Comparison of ENCODE assay signal across 9 mouse cellular contexts in the genomic region with DNA sequence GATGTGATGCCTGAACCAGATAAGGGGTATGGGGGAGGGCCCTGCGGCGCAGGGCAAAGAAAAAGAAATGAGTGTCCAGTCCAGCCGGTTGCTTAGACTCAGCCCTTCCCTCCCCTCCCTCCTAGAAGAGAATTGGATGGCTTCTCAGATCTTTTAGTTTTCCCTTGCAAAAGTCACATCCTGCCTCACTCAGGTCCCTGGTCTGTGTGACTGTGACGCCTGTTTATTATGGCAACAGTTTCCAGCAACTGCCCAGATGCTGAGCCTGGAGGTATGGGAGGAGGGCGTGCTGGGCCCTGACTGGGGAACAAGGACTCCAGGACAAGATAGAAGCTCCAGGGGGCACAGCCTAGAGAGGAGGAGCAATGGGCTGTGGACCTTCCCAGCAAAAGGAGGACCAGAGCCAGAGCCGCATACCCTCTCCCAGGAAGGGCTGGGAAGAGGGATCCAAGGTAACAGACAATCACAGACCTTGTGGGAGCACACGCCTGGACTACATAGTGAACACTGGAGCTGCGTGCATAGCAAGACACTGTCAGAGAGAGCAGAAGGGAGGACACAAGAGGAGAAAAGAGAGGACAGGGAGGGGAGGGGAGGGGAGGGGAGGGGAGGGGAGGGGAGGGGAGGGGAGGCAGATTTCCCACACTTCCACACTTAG. TPM values are rescaled to one million over a fixed set of nuclear protein-coding genes. Genes with fewer than 3 reads are reported as not detected.
DNase-seq lines count a peak whose midpoint lies in the region; ATAC-seq and TF ChIP-seq lines count a peak whose summit lies in the region.
"Had no signal": no experiment of that assay in that cellular context is flagged by ENCODE, and none has a peak within 500 bp of the region (broad histone marks: within the 10 kb centered on the region; RNA-seq: fewer than 3 reads in every experiment).

TSS of gene Stmnd1 (plus strand) at position 269 of the 658 bp plus-strand sequence.

- intact Hi-C loops in left cerebral cortex, postnatal 25 days (cut with DNase I): no loop called here

- H3K4me1 ChIP-seq in heart, embryonic 15.5 days (replicated peaks): peaks cover 21% of the 10 kb centered on the region
- peaks cover 26% of the 10 kb centered on the region for H3K4me1 ChIP-seq in limb, embryonic 14.5 days (ENCODE audit: control insufficient read depth, insufficient read depth, low read length)

- H3K4me3 ChIP-seq in heart, embryonic 15.5 days: peak within 1 kb of the TSS; percentile 32
- H3K4me3 ChIP-seq in limb, embryonic 14.5 days (replicated peaks; ENCODE audit: low read length): 0 out of 2 replicates have a peak within 1 kb of the TSS, but pooled peaks have one; percentile 14

- peak; percentile 8 for DNase-seq in ZHBTc4 (ENCODE audit: low read depth, low spot score)
- DNase-seq in embryo, embryonic 9.5 days (ENCODE audit: extremely low spot score): peak; percentile 43
- DNase-seq in limb, embryonic 14.5 days (ENCODE audit: low spot score): peak; percentile 21
- peak; percentile 27 for DNase-seq in ovary, postnatal 14 days (ENCODE audit: low spot score)
- no peak for DNase-seq in left cerebral cortex, postnatal 25 days (ENCODE audit: low spot score in 2 of 2)

- 15% methylated on average over 7 of the region's 8 CpGs for WGBS in heart, embryonic 15.5 days
- WGBS in limb, embryonic 14.5 days: 13% methylated on average over 8 of the region's 8 CpGs

- no peaks in the 10 kb centered on the region for H3K36me3 ChIP-seq in heart, embryonic 15.5 days
- H3K36me3 ChIP-seq in limb, embryonic 14.5 days (ENCODE audit: control insufficient read depth, insufficient read depth, low read length): no peaks in the 10 kb centered on the region

- H3K9ac ChIP-seq in heart, embryonic 15.5 days: no peak within 1 kb of the TSS
- H3K9ac ChIP-seq in limb, embryonic 14.5 days (ENCODE audit: low read depth, low read length, severe bottlenecking): peak within 1 kb of the TSS; percentile 21; the same call in 1 of the 2 replicates

- no peak for TF ChIP-seq POLR2A in limb, embryonic 14.5 days (IDR thresholded peaks at IDR 0.05; ENCODE audit: borderline replicate concordance, extremely low read depth, insufficient read depth, insufficient read length)

- peak within 1 kb of the TSS; percentile 35; the same call in 1 of the 2 replicates for H3K27ac ChIP-seq in heart, embryonic 15.5 days
- H3K27ac ChIP-seq in limb, embryonic 14.5 days (replicated peaks; ENCODE audit: low read depth, low read length): peak within 1 kb of the TSS; percentile 73

- no peaks in the 10 kb centered on the region for H3K9me3 ChIP-seq in heart, embryonic 15.5 days (replicated peaks)
- no peaks in the 10 kb centered on the region for H3K9me3 ChIP-seq in limb, embryonic 14.5 days (ENCODE audit: control insufficient read depth, low read length)

- peak within 1 kb of the TSS; percentile 58 for H3K4me2 ChIP-seq in heart, embryonic 15.5 days
- peak within 1 kb of the TSS; percentile 39 for H3K4me2 ChIP-seq in limb, embryonic 14.5 days (replicated peaks; ENCODE audit: low read depth, low read length, severe bottlenecking)

- ATAC-seq in heart, embryonic 15.5 days (replicated peaks; ENCODE audit: insufficient number of reproducible peaks, insufficient read depth, low FRiP score, low read depth): peak; percentile 59; the same call in 1 of the 2 replicates
- ATAC-seq in limb, embryonic 14.5 days (ENCODE audit: low FRiP score, low read depth): peak; percentile 76
- ATAC-seq in CD4-positive, CD25-positive, alpha-beta regulatory T cell, adult 4 months: no peak
- ATAC-seq in monocyte, adult 5-6 weeks (replicated peaks; ENCODE audit: insufficient number of reproducible peaks, low FRiP score, low TSS enrichment, poor library complexity, severe bottlenecking): no peak

- H3K27me3 ChIP-seq in heart, embryonic 15.5 days: no peaks in the 10 kb centered on the region
- no peaks in the 10 kb centered on the region for H3K27me3 ChIP-seq in limb, embryonic 14.5 days (ENCODE audit: control insufficient read depth, insufficient read depth, low read length)

RNA-seq across cellular contexts. Expression of gene Stmnd1, which starts in this region (rescaled TPM):
- polyA plus RNA-seq in heart, embryonic 15.5 days (2015; fragmentation: Nextera tagmentation; extraction: Ambion mirVana): 0.33 and 0.49 TPM in 2 replicates
- polyA plus RNA-seq in limb, embryonic 14.5 days (2012; rRNA removed): 0.29 and 0.74 TPM in 2 replicates
- 1.1 and 1.3 TPM in 2 replicates for polyA plus RNA-seq in limb, embryonic 14.5 days (2014; fragmentation: Nextera tagmentation; extraction: Ambion mirVana)
- not detected for polyA plus RNA-seq in CD4-positive, CD25-positive, alpha-beta regulatory T cell, adult 4 months (2017; shearing (Covaris generic))
- not detected in 3 replicates for total RNA-seq in monocyte, adult 5-6 weeks (2017)
- not detected for total RNA-seq in left cerebral cortex, postnatal 25 days (2021)
- total RNA-seq: liver, adult 2 months had no signal
- polyA plus RNA-seq: liver, adult 2 months had no signal

Comparison
In these comparisons a context has a peak if more than half of its experiments do, and no peak if none do; other contexts are left out.
1. Peak in ATAC-seq, H3K4me3 ChIP-seq, H3K27ac ChIP-seq and H3K4me2 ChIP-seq in heart, embryonic 15.5 days; RNA of the gene not detected or under 1 TPM.
2. DNase-seq: peak in ZHBTc4 (single experiment), embryo, embryonic 9.5 days (single experiment), limb, embryonic 14.5 days (single experiment) and ovary, postnatal 14 days (single experiment); none in left cerebral cortex, postnatal 25 days (0 of 2).